Mouse (Mus musculus): ENCODE measurements around the gene Gpr37.

Gpr37 gene

DNA sequence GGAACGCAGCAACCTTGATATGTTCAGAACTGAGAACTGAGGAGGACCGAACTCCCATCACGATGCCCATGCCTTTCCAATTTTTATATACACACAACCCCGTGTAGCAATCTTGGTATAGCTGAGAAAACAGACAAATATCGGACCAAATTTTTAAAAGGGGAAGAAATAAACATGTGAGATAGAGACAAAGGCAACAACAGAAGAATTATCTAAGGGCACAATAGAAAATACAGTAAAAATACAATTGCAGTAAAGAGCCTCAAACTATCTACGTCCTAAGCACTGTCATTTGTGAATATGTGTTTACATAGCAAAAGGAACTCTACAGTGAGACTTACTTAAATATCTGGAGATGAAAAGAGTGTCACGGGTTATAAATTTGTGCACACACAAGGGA, at the start of gene Gpr37:
TSS of gene Gpr37 (minus strand) at position 101 of the 400 bp plus-strand sequence.
- no peak for DNase-seq

GRCm38 (mm10) chr6:25736533-25736932, 46.0 kb upstream of the Gpr37 start:
- DNase-seq = no peak

DNA sequence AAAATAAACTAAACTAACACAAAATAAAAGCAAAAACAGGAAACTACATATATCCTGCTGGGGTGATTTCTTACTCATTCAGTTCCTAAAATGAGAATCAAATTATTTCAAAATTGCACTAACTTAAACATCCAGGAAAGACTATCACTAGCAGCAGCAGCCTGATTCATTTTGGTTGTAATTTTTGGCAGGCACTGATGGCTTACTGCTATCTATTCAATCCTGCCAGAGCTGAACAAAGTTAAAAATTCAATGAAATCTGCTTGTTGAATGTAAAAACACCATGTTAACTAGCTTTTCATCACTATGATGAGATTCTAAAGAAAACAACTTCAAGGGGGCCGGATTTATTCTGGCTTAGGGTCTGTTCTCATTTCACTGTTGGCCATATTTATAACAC, 36.0 kb upstream of the Gpr37 start:
- no peak for DNase-seq

DNA sequence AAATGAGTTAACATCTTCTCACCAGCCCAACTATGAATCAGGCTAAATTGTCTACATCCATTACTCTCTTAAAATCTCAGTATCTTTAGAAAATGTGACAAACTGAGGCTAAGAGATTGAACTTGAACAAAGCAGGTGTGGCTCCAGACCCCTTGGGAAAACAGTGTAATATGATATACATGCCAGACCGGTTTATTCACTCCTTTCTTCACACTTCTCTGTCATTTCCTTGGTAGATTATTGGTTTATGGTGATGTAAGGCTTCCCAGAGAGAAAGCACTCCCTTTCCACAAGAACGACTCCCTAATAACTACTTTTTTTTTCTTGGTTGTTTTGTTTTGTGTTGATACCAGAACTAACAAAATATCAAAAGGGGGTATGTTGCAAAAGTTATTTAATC, 20.1 kb upstream of the Gpr37 start:
- DNase-seq = no peak

- DNase-seq = no peak
Measured at GRCm38 (mm10) chr6:25709250-25709895, 18.8 kb upstream of the Gpr37 start.

DNA sequence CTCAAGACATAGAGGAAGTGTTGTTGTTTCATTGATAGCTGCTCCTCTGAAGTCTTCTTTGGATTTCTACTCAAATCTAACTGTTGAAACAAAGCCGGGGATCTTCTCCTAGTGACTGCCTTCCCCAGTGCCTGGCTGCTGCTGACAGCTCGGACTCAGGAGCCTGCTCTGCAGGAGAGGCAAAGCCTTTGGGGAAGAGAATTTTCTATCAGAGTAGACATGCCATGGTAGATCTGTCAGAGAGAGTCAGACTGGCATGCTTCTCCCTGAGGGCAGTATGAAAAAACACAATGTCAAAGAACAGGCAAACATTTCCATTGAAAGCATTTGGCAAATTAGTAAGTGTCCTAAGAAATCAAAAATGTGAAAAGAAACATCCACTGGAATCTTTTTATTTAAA, 9.4 kb upstream of the Gpr37 start:
- no peak for DNase-seq

DNA sequence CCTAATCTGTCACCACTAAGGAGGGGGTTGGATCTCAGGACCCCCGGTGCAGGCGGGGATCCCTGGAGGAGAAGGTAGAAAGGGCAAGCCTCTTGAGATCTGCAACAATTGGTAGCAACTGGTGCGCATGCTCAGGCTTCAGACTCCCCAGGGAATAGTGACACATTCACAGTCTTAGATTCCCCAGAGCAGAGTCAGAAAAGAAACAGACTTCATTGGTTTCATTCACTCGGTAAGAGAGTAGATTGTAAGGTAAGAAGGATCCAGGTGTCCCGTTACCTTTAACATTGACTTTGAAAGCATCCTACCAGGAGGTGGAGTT, 284 bp downstream of the Gpr37 start:
- no peak for DNase-seq

GRCm38 (mm10) chr6:25689520-25690283, 827 bp downstream of the Gpr37 start:
- peak; percentile 26 for DNase-seq

GRCm38 (mm10) chr6:25688927-25689519, 1.5 kb downstream of the Gpr37 start:
- no peak for DNase-seq

- no peak for DNase-seq
Measured at GRCm38 (mm10) chr6:25686760-25687200, 3.7 kb downstream of the Gpr37 start.

DNA sequence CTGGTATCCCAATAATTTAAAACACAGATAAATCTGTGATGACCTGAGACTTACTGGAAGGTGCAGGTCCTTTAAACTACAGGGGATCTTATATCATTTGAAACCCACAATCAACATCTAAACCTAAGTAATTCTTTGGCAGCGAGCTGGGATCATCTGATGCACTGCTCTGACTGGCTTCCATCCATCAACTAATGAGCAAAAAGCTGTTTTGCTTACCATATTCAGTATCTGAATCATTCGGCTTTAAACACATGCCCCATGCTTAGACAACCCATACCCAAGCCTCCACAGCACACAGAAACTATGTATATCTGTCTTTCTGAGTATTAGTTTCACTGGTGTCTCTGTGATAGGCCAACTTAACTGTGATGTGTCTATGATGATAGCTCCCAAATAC, 6.1 kb downstream of the Gpr37 start:
- no peak for DNase-seq

DNA sequence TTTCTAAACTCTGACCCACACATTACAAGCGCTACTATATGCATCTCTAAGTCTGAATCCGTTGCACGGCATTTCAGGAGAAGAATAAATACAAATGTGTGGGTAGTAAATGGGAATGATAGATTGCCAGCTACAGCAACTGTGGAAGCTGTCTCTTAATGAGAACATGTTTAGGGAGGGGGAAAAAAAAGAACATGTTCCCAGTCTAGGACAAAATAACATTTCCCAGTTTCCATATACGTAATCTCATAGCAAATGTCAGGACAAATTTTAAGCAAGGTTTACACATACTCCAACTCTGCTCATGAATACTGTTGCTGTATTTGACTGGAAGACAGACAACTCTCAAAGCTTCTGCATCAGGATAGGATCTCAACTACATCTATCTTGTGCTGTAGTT, 15.4 kb downstream of the Gpr37 start:
- no peak for DNase-seq

- DNase-seq = no peak
Measured at GRCm38 (mm10) chr6:25673801-25674200, 16.7 kb downstream of the Gpr37 start.

GRCm38 (mm10) chr6:25670150-25670549, 20.4 kb downstream of the Gpr37 start:
- DNase-seq = no peak

GRCm38 (mm10) chr6:25663942-25664341, 26.6 kb downstream of the Gpr37 start:
- DNase-seq = no peak

DNA sequence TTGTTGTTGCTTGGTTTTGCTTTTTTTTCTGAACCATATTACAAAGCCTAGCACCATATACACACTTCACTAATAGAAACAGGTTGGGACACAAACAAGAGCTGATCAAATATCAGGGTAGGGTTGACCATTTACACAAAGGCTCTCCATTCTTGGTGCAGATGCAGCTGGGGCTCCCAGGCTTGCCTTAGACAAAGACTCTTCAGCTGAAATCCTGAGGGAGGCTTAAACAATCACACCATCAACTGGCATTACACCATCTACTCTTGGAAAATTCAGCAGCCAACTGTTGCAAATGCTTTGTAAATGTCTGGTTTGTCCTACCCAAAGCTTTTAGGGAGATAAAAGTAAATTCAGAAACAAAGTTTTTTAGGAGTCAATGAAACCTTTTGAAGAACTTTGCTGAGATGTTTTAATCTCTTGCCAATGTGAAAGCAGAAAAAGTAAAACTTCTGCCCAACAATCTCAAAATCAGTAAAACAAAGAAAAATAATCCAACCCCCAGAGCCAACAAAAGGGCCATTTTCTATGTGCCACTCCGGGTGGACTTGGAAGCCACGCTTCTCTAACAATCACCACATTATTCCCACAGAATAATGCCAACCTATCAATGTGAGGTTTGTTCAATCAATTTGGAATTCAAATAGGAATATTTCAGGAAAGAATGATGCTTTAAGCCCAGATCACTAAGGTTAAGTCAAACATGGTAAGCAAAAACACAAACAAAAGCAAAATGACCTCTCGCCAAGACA, 30.4 kb downstream of the Gpr37 start:
- peak; percentile 3 for DNase-seq

Data from cerebellum, adult 11-12 months (tissue).